Mouse (Mus musculus) heart, postnatal 0 days (tissue): Measurements from ENCODE around the gene Sh3bp4.

ENCODE experiments used
- CTCF ChIP-seq: IDR thresholded peaks from 2 replicates; pipeline ENCODE4 v1.5.1; 2016; ENCODE audit warnings: antibody characterized with exemption, control low read depth, low read depth
- EP300 ChIP-seq: IDR thresholded peaks from 2 replicates; pipeline ENCODE4 v1.6.1; 2016; ENCODE audit warnings: antibody characterized with exemption, low read depth

- no peak for TF ChIP-seq CTCF
- TF ChIP-seq EP300: no peak
Measured at GRCm38 (mm10) chr1:89171275-89171767, 101.1 kb downstream of the Sh3bp4 start.
